Mouse (Mus musculus): ENCODE measurements around the gene Lin54. TPM values are rescaled to one million over a fixed set of nuclear protein-coding genes. Genes with fewer than 3 reads are reported as not detected.
A peak's percentile ranks its signal among the peaks of the same experiment; 100 is the strongest.

Gene Lin54
- polyA plus RNA-seq, 1 experiment from 2014 or later, result 22.0 TPM

DNA sequence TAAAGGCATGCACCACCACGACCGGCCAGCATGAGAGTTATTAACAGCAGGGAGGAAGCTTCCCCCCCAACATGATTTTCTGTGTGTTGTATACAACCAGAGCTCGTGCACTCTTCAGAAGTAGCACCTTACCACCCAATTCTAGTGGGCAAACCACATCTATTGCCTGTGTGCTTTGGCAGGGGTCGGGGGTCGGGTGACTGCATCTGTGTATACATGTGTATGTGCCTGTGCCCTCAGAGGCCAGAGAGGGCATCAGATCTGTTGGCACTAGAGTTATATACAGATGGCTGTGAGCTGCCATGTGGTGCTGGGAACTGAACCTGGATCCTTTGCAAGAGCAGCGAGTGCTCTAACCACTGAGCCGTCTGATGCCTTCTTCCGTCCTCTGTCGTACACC, 24.5 kb upstream of the Lin54 start:
- Histone ChIP-seq H3K9me3 (ENCODE audit: control insufficient read depth, low read length) (no peaks in the 10 kb centered on the region), H3K4me2 (ENCODE audit: low read depth, low read length, severe bottlenecking) (no peak overlapping the region), H3K4me3 (ENCODE audit: low read depth, low read length) (no peak overlapping the region), H3K36me3 (ENCODE audit: control insufficient read depth, insufficient read depth, low read length) (no peaks in the 10 kb centered on the region), H3K27ac (ENCODE audit: low read depth, low read length) (no peak overlapping the region), H3K4me1 (replicated peaks; ENCODE audit: control insufficient read depth, insufficient read depth, low read length) (peaks cover under 1% of the 10 kb centered on the region; the same call in 1 of the 2 replicates), H3K27me3 (ENCODE audit: control insufficient read depth, insufficient read depth, low read length) (no peaks in the 10 kb centered on the region), H3K9ac (ENCODE audit: low read length) (no peak overlapping the region)
- no peak for ATAC-seq (replicated peaks; ENCODE audit: low FRiP score)
- 96% methylated on average over 9 of the region's 9 CpGs for WGBS
- DNase-seq (ENCODE audit: low spot score), result no peak

DNA sequence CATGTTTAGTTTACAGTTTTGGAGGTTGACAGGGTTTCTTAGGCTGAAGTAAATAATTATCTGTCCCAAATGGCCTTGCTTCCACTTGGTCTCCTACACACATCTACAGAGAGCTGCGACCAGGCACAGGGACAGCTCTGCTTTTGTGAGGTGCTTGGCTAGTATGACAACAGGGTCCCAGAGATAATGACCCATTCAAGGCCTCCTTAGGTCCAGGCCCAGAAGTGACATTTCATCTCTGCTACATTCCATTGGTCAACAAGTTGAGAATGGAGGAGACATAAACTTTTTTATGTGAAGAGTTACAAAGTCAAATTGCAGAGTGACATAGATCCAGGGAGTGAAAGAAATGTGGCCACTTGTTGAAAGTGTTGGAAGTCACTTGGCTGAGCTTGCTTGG, 22.9 kb upstream of the Lin54 start:
- H3K4me1 ChIP-seq (replicated peaks; ENCODE audit: control insufficient read depth, insufficient read depth, low read length), result peaks cover 4% of the 10 kb centered on the region; the same call in 1 of the 2 replicates
- H3K9ac ChIP-seq (ENCODE audit: low read length), result no peak overlapping the region
- no peak overlapping the region for H3K4me3 ChIP-seq (ENCODE audit: low read depth, low read length)
- H3K4me2 ChIP-seq (ENCODE audit: low read depth, low read length, severe bottlenecking), result no peak overlapping the region
- no peak overlapping the region for H3K27ac ChIP-seq (ENCODE audit: low read depth, low read length)
- H3K27me3 ChIP-seq (ENCODE audit: control insufficient read depth, insufficient read depth, low read length), result no peaks in the 10 kb centered on the region
- no peak for DNase-seq (ENCODE audit: low spot score)
- WGBS, result 97% methylated on average over 1 of the region's 1 CpGs
- no peaks in the 10 kb centered on the region for H3K36me3 ChIP-seq (ENCODE audit: control insufficient read depth, insufficient read depth, low read length)
- no peak for ATAC-seq (replicated peaks; ENCODE audit: low FRiP score)
- H3K9me3 ChIP-seq (ENCODE audit: control insufficient read depth, low read length), result no peaks in the 10 kb centered on the region

DNA sequence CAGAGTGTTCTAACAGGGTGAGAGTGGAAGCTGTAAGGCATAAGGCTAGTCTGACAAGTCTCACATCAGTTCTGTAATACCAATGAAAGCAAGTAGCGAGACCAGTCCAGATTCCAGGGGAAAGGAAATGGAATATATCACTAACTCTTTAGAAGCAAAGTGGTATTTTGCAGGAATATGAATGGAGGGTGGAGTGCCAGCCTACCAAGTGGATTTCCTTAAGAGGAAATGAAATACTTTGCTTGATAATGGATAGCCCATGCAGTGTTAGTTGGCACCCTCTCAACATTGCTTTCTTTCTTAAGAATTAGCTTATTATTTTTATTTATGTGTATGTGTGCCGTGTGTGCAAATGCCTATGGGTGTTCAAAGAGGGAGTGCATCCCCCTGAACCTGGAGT, 19.8 kb upstream of the Lin54 start:
- Histone ChIP-seq H3K4me2 (ENCODE audit: low read depth, low read length, severe bottlenecking) (no peak overlapping the region), H3K4me1 (replicated peaks; ENCODE audit: control insufficient read depth, insufficient read depth, low read length) (peaks cover 7% of the 10 kb centered on the region; the same call in 1 of the 2 replicates), H3K9ac (ENCODE audit: low read length) (no peak overlapping the region), H3K27ac (ENCODE audit: low read depth, low read length) (no peak overlapping the region), H3K9me3 (ENCODE audit: control insufficient read depth, low read length) (no peaks in the 10 kb centered on the region), H3K36me3 (ENCODE audit: control insufficient read depth, insufficient read depth, low read length) (no peaks in the 10 kb centered on the region), H3K27me3 (ENCODE audit: control insufficient read depth, insufficient read depth, low read length) (no peaks in the 10 kb centered on the region), H3K4me3 (ENCODE audit: low read depth, low read length) (no peak overlapping the region)
- 100% methylated on average over 2 of the region's 2 CpGs for WGBS
- no peak for ATAC-seq (replicated peaks; ENCODE audit: low FRiP score)
- no peak for DNase-seq (ENCODE audit: low spot score)

DNA sequence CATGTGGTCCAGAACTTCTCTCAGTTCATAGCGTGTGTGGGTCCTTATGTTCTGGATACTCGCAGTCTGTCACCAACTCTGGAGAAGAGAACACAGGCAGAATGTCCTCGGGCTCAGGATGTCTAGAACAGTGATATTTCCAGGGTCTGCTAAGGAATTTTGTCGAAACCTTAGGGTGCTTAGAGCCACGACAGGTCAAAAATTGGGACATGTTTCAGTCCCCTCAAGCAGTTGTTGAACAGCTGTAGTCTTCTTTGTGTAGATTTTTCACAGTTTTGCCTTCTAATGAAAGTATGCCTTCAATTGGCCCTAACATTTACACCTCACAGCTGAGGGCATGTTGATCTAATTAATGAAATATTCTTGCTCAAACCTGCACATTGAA, 18.6 kb upstream of the Lin54 start:
- WGBS, result 14% methylated on average over 5 of the region's 5 CpGs
- Histone ChIP-seq H3K4me2 (ENCODE audit: low read depth, low read length, severe bottlenecking) (peak overlapping the region; percentile 80), H3K27me3 (ENCODE audit: control insufficient read depth, insufficient read depth, low read length) (no peaks in the 10 kb centered on the region), H3K4me3 (ENCODE audit: low read depth, low read length) (peak overlapping the region; percentile 84), H3K4me1 (replicated peaks; ENCODE audit: control insufficient read depth, insufficient read depth, low read length) (peaks cover 7% of the 10 kb centered on the region; the same call in 1 of the 2 replicates), H3K9me3 (ENCODE audit: control insufficient read depth, low read length) (no peaks in the 10 kb centered on the region), H3K27ac (ENCODE audit: low read depth, low read length) (no peak overlapping the region), H3K36me3 (ENCODE audit: control insufficient read depth, insufficient read depth, low read length) (no peaks in the 10 kb centered on the region), H3K9ac (ENCODE audit: low read length) (peak overlapping the region; percentile 91)
- ATAC-seq (replicated peaks; ENCODE audit: low FRiP score) (no peak), DNase-seq (ENCODE audit: low spot score) (no peak)

DNA sequence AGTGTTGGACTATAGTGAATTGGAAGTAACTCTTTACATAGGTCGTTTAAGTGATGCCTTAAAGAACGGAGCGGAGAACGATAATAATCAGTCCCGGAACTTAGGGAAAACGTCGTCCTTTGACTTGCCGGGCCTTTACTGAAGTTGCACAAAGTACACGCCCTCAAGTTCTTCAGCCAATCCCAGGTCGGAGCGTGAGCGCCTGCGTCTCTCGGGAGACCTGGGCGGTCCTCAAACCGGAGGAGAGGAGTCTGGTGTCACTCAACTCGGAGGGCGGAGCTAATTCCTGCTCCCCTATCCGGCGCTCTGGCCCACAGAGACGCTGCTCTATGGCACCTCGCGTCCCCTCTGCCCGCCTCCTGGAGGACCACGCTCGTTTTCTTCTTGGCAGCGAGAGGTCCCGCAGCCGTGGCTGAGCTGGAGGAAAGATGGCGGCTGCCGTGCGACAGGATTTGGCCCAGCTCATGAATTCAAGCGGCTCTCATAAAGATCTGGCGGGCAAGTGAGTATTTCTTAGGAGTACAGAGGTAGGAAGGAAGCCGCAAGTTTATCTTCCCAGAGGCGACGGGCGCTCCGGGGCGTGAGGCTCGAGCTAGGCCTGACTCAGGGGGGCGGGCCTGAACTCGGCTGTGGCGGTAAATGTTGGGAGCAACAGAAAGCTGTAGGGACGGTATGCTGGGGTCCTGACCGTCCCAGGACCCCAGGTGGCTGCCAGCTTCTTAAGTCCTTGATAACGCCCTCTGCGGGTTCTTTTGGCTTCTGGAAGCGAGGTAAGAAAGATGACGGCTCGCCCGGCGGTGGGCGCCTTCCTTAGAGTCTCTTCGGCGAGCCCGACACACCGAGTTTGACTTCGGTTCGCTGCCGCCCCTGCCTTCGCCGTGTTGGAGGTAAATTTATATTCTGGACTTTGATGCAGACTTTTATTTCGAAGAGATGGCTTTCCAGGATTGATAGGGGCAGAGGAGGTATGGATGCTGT, 17.9 kb upstream of the Lin54 start, which contains the start of gene Cops4:
Gene Cops4, plus strand, starts transcription at position 261 of the 978 bp plus-strand sequence.
- peak within 1 kb of the TSS; percentile 91 for H3K9ac ChIP-seq (ENCODE audit: low read length)
- no peaks in the 10 kb centered on the region for H3K27me3 ChIP-seq (ENCODE audit: control insufficient read depth, insufficient read depth, low read length)
- peak within 1 kb of the TSS; percentile 84 for H3K4me3 ChIP-seq (ENCODE audit: low read depth, low read length)
- peaks cover 7% of the 10 kb centered on the region; the same call in 1 of the 2 replicates for H3K4me1 ChIP-seq (replicated peaks; ENCODE audit: control insufficient read depth, insufficient read depth, low read length)
- ATAC-seq (replicated peaks; ENCODE audit: low FRiP score) (peak; percentile 100), DNase-seq (ENCODE audit: low spot score) (peak; percentile 97)
- H3K9me3 ChIP-seq (ENCODE audit: control insufficient read depth, low read length), result no peaks in the 10 kb centered on the region
- H3K27ac ChIP-seq (ENCODE audit: low read depth, low read length), result peak within 1 kb of the TSS; percentile 62
- peak within 1 kb of the TSS; percentile 80 for H3K4me2 ChIP-seq (ENCODE audit: low read depth, low read length, severe bottlenecking)
- no peaks in the 10 kb centered on the region for H3K36me3 ChIP-seq (ENCODE audit: control insufficient read depth, insufficient read depth, low read length)
- under 1% methylated on average over 64 of the region's 64 CpGs for WGBS

DNA sequence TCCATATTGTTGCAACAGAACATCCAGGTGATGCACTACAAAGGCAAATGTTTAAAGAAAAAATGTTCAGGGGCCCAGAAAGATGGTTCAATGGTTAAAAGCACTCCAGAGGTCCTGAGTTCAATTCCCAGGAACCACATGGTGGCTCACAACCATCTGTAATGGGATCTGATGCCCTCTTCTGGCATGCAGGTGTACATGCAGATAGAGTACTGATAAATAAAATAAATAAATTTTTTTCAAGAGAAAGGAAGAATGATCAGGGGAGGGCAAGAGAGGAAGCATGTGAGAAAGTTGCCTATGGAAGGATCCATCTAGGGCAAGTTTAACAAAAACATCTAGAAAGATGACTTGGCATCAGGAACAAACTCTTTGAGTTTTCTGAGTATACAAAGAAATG, 12.1 kb upstream of the Lin54 start:
- no peak overlapping the region for H3K4me3 ChIP-seq (ENCODE audit: low read depth, low read length)
- no peaks in the 10 kb centered on the region for H3K9me3 ChIP-seq (ENCODE audit: control insufficient read depth, low read length)
- no peaks in the 10 kb centered on the region for H3K27me3 ChIP-seq (ENCODE audit: control insufficient read depth, insufficient read depth, low read length)
- H3K4me1 ChIP-seq (replicated peaks; ENCODE audit: control insufficient read depth, insufficient read depth, low read length), result peaks cover 2% of the 10 kb centered on the region; the same call in 1 of the 2 replicates
- DNase-seq (ENCODE audit: low spot score) (no peak), ATAC-seq (replicated peaks; ENCODE audit: low FRiP score) (no peak)
- H3K9ac ChIP-seq (ENCODE audit: low read length), result no peak overlapping the region
- H3K27ac ChIP-seq (ENCODE audit: low read depth, low read length), result no peak overlapping the region
- H3K36me3 ChIP-seq (ENCODE audit: control insufficient read depth, insufficient read depth, low read length), result no peaks in the 10 kb centered on the region
- H3K4me2 ChIP-seq (ENCODE audit: low read depth, low read length, severe bottlenecking), result no peak overlapping the region

DNA sequence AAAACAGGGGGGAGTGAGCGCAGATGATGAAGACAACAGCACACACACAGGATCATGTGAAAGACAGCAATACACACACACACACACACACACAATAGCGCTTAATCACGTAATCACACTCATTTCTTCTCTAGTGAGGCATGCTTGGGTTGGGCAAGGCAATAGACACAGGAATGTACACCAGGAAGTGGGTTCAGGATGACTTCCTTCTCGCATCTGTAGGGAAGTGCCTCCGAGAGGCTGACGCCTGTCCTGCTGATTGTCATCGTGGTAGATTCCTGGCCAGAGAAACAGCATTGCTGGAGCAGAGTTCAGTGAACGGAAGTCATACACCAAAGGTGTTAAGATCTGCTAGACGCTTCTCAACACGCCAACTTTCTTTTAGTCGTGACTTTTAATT, 8.8 kb upstream of the Lin54 start:
- WGBS, result 75% methylated on average over 11 of the region's 11 CpGs
- no peak overlapping the region for H3K4me2 ChIP-seq (ENCODE audit: low read depth, low read length, severe bottlenecking)
- no peaks in the 10 kb centered on the region for H3K4me1 ChIP-seq (replicated peaks; ENCODE audit: control insufficient read depth, insufficient read depth, low read length)
- no peak overlapping the region for H3K27ac ChIP-seq (ENCODE audit: low read depth, low read length)
- H3K9me3 ChIP-seq (ENCODE audit: control insufficient read depth, low read length), result no peaks in the 10 kb centered on the region
- no peak overlapping the region for H3K4me3 ChIP-seq (ENCODE audit: low read depth, low read length)
- H3K9ac ChIP-seq (ENCODE audit: low read length), result no peak overlapping the region
- ATAC-seq (replicated peaks; ENCODE audit: low FRiP score) (no peak), DNase-seq (ENCODE audit: low spot score) (no peak)
- no peaks in the 10 kb centered on the region for H3K36me3 ChIP-seq (ENCODE audit: control insufficient read depth, insufficient read depth, low read length)
- no peaks in the 10 kb centered on the region for H3K27me3 ChIP-seq (ENCODE audit: control insufficient read depth, insufficient read depth, low read length)

DNA sequence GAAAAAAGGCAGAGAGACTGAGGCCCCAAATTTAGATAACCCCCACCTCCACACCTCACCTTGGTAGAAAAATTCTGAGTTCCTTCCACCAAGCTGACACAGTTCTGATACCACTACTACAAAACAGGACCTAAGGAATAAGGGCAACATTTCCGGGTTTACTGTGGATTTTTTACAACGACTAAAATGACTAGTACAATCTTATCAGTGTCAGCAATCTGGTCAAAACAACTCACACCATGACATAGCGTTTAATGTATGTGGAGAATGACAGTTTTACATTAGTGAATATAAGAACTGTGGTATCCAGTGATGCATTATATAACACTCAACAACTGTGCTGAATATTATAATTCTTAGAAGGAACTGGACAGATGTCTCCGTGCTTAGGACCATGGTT, 828 bp upstream of the Lin54 start:
- ATAC-seq (replicated peaks; ENCODE audit: low FRiP score), result no peak

More for the DNA sequence above, 828 bp upstream of the Lin54 start:
- Histone ChIP-seq H3K36me3 (ENCODE audit: control insufficient read depth, insufficient read depth, low read length) (no peaks in the 10 kb centered on the region), H3K4me3 (ENCODE audit: low read depth, low read length) (no peak overlapping the region; the same call in 1 of the 2 replicates), H3K4me1 (replicated peaks; ENCODE audit: control insufficient read depth, insufficient read depth, low read length) (no peaks in the 10 kb centered on the region; the same call in 1 of the 2 replicates), H3K27ac (ENCODE audit: low read depth, low read length) (no peak overlapping the region), H3K27me3 (ENCODE audit: control insufficient read depth, insufficient read depth, low read length) (no peaks in the 10 kb centered on the region), H3K4me2 (ENCODE audit: low read depth, low read length, severe bottlenecking) (peak overlapping the region; percentile 52; the same call in 1 of the 2 replicates), H3K9ac (ENCODE audit: low read length) (no peak overlapping the region), H3K9me3 (ENCODE audit: control insufficient read depth, low read length) (no peaks in the 10 kb centered on the region)
- 87% methylated on average over 4 of the region's 4 CpGs for WGBS
- DNase-seq (ENCODE audit: low spot score), result no peak

Data from forebrain, embryonic 11.5 days (tissue).